Mouse (Mus musculus) c-Kit-positive CD71-positive TER-119-negative erythroid progenitor cells, embryonic 14.5 days (primary cell): ENCODE measurements at regions not wholly inside any gene's neighbourhood (a gene's known extent, or its start where the extent isn't known, plus 50 kb on each side); places are given as distances from the start of the nearest gene placed in this dataset.
A peak's percentile ranks its signal among the peaks of the same experiment; 100 is the strongest.

Experiments used
- DNase-seq: peaks from one replicate; pipeline ENCODE4 v3.0.0-alpha.2; 2013; ENCODE audit warnings: low read depth

GRCm38 (mm10) chr1:38739018-38739417 is 74.3 kb upstream of the Aff3 start:
- no peak for DNase-seq

GRCm38 (mm10) chr1:38735768-38736167 is 71.0 kb upstream of the Aff3 start:
- DNase-seq: no peak

- no peak for DNase-seq
Observed at GRCm38 (mm10) chr1:38733201-38733600, 68.4 kb upstream of the Aff3 start.

- DNase-seq: no peak
Observed at GRCm38 (mm10) chr1:38729977-38730782, 65.4 kb upstream of the Aff3 start.

- no peak for DNase-seq
Observed at GRCm38 (mm10) chr1:38725805-38726204, 61.0 kb upstream of the Aff3 start.

GRCm38 (mm10) chr1:38724631-38725030 is 59.9 kb upstream of the Aff3 start:
- no peak for DNase-seq

GRCm38 (mm10) chr1:38722155-38722554 is 57.4 kb upstream of the Aff3 start:
- DNase-seq: no peak

- DNase-seq: peak; percentile 3
Observed at GRCm38 (mm10) chr1:38720287-38720686, 55.5 kb upstream of the Aff3 start.

GRCm38 (mm10) chr1:38715621-38716020 is 50.9 kb upstream of the Aff3 start:
- no peak for DNase-seq
